Mouse (Mus musculus): ENCODE results near the gene Eif4b. TPM values are rescaled to one million over a fixed set of nuclear protein-coding genes. Genes with fewer than 3 reads are reported as not detected.

Gene Eif4b
- polyA plus RNA-seq (2015; fragmentation: Nextera tagmentation; extraction: Ambion mirVana), result 30.9 and 32.2 TPM in 2 replicates

DNA sequence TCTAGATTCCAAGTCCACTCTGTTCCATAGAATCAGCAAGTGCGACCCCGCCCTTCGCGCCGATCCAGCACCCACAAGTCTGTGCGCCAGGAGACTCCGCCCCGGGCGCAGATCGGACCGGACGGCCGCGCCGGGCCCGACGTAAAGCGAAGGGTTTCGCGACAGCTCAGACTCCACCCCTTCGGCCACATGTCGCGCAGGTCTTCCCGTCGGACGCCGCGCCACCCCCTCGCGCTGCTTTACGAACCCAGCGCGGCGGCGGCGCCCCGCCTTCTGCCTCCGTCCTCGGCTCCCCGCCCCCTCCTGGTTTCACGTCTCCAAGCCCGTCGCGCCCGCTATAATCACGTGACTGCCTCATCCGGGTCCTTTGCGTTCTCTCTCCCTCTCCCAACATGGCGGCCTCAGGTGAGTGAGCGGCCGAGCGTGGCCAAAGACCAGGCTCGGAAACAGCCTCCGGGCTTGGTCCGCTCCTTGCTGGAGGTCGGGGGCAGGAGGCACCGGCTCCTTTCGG, at the start of gene Eif4b:
Gene Eif4b (plus strand): TSS at position 215 of the 511 bp plus-strand sequence.
- Histone ChIP-seq H3K4me2 (ENCODE audit: low read depth, low read length) (peak within 1 kb of the TSS; percentile 89), H3K4me3 (ENCODE audit: low read depth, low read length) (peak within 1 kb of the TSS; percentile 98), H3K36me3 (replicated peaks; ENCODE audit: insufficient read depth, low read length) (no peaks in the 10 kb centered on the region; the same call in 1 of the 2 replicates), H3K9ac (replicated peaks) (peak within 1 kb of the TSS; percentile 96), H3K4me1 (ENCODE audit: insufficient read depth) (peaks cover 17% of the 10 kb centered on the region), H3K27me3 (ENCODE audit: insufficient read depth, low read length) (no peaks in the 10 kb centered on the region), H3K27ac (ENCODE audit: low read depth) (peak within 1 kb of the TSS; percentile 98), H3K9me3 (ENCODE audit: low read length) (no peaks in the 10 kb centered on the region)
- WGBS (ENCODE audit: insufficient replicate concordance), result under 1% methylated on average over 57 of the region's 58 CpGs
- peak; percentile 37 for TF ChIP-seq CTCF (IDR thresholded peaks at IDR 0.05; ENCODE audit: low read depth)
- no peak for TF ChIP-seq EP300 (IDR thresholded peaks at IDR 0.05; ENCODE audit: low read depth)
- ATAC-seq, result peak; percentile 94
- DNase-seq, result peak; percentile 100

DNA sequence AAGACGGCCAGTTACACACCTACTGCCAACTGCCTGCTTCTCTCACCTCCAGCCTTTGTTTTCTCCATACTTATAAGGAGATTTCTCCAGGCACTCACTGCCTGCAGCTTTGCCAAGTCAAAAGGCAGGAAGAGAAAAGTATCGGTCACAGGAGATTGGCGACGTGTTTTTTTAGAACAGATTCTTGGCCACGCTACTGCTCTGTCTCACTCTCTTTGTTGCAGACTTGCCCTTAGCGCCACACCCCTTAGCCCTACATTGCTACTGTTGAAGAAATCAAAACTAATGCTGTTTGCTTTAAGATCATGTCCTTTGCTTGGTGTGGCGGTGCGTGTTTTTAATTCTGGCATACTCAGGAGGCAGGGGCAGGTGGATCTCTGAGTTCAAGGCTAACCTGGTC, 49.7 kb upstream of the Eif4b start:
- 76% methylated on average over 8 of the region's 8 CpGs for WGBS (ENCODE audit: insufficient replicate concordance)
- H3K36me3 ChIP-seq (replicated peaks; ENCODE audit: insufficient read depth, low read length), result no peaks in the 10 kb centered on the region
- TF ChIP-seq EP300 (IDR thresholded peaks at IDR 0.05; ENCODE audit: low read depth) (no peak), CTCF (IDR thresholded peaks at IDR 0.05; ENCODE audit: low read depth) (no peak)
- no peak overlapping the region for H3K27ac ChIP-seq (ENCODE audit: low read depth)
- no peaks in the 10 kb centered on the region for H3K9me3 ChIP-seq (ENCODE audit: low read length)
- peaks cover 10% of the 10 kb centered on the region; the same call in 1 of the 2 replicates for H3K27me3 ChIP-seq (ENCODE audit: insufficient read depth, low read length)
- H3K4me2 ChIP-seq (ENCODE audit: low read depth, low read length), result no peak overlapping the region
- H3K9ac ChIP-seq (replicated peaks), result no peak overlapping the region
- H3K4me1 ChIP-seq (ENCODE audit: insufficient read depth), result peaks cover 18% of the 10 kb centered on the region
- DNase-seq (no peak), ATAC-seq (no peak)
- no peak overlapping the region for H3K4me3 ChIP-seq (ENCODE audit: low read depth, low read length)

DNA sequence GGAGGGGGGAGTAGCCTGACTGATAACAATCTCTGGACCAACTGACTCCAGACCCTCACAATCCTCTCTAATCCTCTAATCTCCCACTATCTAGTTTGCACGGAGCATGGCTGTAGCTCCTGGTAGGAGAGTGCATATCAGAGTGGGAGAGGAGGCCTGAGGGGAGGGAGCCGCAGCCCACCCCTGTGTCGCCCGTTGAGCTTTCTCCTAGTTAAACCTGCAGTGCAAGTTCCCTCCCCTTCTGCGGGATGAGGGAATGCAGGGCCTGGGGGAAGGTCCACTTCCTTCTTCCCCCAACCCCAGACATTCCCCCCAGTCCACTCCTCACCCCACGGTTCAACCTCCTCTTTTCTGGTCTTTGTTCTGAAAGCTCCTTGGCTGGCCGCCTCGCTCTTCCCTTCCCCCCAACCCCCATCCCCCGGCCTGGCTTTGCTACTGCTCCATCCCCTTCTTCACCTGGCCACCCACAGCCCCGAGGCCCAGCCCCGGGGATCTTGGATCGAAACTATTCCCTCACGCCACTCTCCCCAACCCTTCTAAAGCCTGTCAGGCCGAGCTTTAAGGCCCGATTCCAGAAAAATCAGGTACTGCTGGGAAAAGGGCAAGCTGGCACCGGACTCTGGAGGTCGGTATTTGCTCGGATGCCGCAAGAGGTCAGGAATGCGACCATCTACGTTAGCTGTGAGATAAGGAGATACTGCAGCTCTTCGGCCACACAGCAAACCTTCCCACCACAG, 48.3 kb upstream of the Eif4b start:
- WGBS (ENCODE audit: insufficient replicate concordance), result 10% methylated on average over 22 of the region's 22 CpGs
- Histone ChIP-seq H3K4me2 (ENCODE audit: low read depth, low read length) (peak overlapping the region; percentile 65), H3K4me1 (ENCODE audit: insufficient read depth) (peaks cover 18% of the 10 kb centered on the region), H3K4me3 (ENCODE audit: low read depth, low read length) (peak overlapping the region; percentile 28; the same call in 1 of the 2 replicates), H3K27me3 (ENCODE audit: insufficient read depth, low read length) (peaks cover 10% of the 10 kb centered on the region; the same call in 1 of the 2 replicates), H3K9ac (replicated peaks) (peak overlapping the region; percentile 49), H3K36me3 (replicated peaks; ENCODE audit: insufficient read depth, low read length) (no peaks in the 10 kb centered on the region), H3K27ac (ENCODE audit: low read depth) (peak overlapping the region; percentile 77), H3K9me3 (ENCODE audit: low read length) (no peaks in the 10 kb centered on the region)
- peak; percentile 45 for DNase-seq
- peak; percentile 11; the same call in 1 of the 2 replicates for ATAC-seq
- TF ChIP-seq CTCF (IDR thresholded peaks at IDR 0.05; ENCODE audit: low read depth) (no peak), EP300 (IDR thresholded peaks at IDR 0.05; ENCODE audit: low read depth) (no peak)

DNA sequence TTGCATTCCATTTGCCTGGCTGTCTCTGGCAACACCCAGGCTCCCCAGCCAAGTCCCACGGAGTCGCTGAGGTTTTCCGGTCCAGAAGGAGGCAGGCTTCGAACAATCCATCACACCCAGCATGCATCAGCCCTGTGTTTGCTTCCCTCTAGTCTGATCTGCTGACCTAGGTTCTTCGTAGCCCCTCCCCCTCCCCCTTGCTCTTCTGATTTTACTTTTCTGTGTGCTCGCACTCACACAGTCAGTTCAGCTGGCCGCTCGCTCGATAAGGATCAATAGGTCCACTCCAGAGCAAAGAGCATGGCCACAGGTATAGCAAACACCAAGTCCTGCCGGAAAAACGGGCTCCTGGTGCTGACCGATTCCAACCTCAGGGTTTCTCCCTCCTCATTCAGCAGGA, 47.1 kb upstream of the Eif4b start:
- Histone ChIP-seq H3K9me3 (ENCODE audit: low read length) (no peaks in the 10 kb centered on the region), H3K9ac (replicated peaks) (no peak overlapping the region; the same call in 1 of the 2 replicates), H3K4me3 (ENCODE audit: low read depth, low read length) (no peak overlapping the region), H3K27ac (ENCODE audit: low read depth) (peak overlapping the region; percentile 92), H3K4me1 (ENCODE audit: insufficient read depth) (peaks cover 18% of the 10 kb centered on the region), H3K36me3 (replicated peaks; ENCODE audit: insufficient read depth, low read length) (no peaks in the 10 kb centered on the region), H3K4me2 (ENCODE audit: low read depth, low read length) (peak overlapping the region; percentile 65), H3K27me3 (ENCODE audit: insufficient read depth, low read length) (peaks cover 10% of the 10 kb centered on the region; the same call in 1 of the 2 replicates)
- ATAC-seq (peak; percentile 90), DNase-seq (peak; percentile 83)
- WGBS (ENCODE audit: insufficient replicate concordance), result 12% methylated on average over 12 of the region's 12 CpGs
- TF ChIP-seq CTCF (IDR thresholded peaks at IDR 0.05; ENCODE audit: low read depth) (no peak), EP300 (IDR thresholded peaks at IDR 0.05; ENCODE audit: low read depth) (peak; percentile 22; the same call in 1 of the 2 replicates)

DNA sequence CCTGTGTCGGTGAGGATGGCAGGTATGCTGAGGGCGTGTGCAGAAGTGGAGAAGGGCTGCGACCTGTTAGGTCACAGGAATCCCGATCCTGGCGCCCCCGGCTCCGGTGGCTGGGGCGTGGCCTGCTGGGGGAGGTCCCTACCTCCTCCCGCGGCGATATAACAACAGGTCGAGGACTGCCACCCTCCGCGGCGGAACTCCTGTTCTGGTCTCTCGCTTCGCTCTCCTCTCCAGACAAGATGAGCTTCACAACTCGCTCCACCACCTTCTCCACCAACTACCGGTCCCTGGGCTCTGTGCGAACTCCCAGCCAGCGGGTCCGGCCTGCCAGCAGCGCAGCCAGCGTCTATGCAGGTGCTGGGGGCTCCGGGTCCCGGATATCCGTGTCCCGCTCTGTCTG, 45.5 kb upstream of the Eif4b start, which contains the start of gene Krt18:
Gene Krt18 (plus strand): TSS at position 141 of the 400 bp plus-strand sequence.
- no peaks in the 10 kb centered on the region for H3K9me3 ChIP-seq (ENCODE audit: low read length)
- H3K4me2 ChIP-seq (ENCODE audit: low read depth, low read length), result peak within 1 kb of the TSS; percentile 65
- TF ChIP-seq CTCF (IDR thresholded peaks at IDR 0.05; ENCODE audit: low read depth), result no peak
- no peak for TF ChIP-seq EP300 (IDR thresholded peaks at IDR 0.05; ENCODE audit: low read depth)
- H3K27me3 ChIP-seq (ENCODE audit: insufficient read depth, low read length), result peaks cover 10% of the 10 kb centered on the region; the same call in 1 of the 2 replicates
- peak within 1 kb of the TSS; percentile 92 for H3K27ac ChIP-seq (ENCODE audit: low read depth)
- ATAC-seq, result peak; percentile 46
- under 1% methylated on average over 28 of the region's 28 CpGs for WGBS (ENCODE audit: insufficient replicate concordance)
- DNase-seq, result peak; percentile 74
- peaks cover 18% of the 10 kb centered on the region for H3K4me1 ChIP-seq (ENCODE audit: insufficient read depth)
- H3K9ac ChIP-seq (replicated peaks), result peak within 1 kb of the TSS; percentile 77
- peaks cover 5% of the 10 kb centered on the region; the same call in 1 of the 2 replicates for H3K36me3 ChIP-seq (replicated peaks; ENCODE audit: insufficient read depth, low read length)
- peak within 1 kb of the TSS; percentile 55 for H3K4me3 ChIP-seq (ENCODE audit: low read depth, low read length)

Measured in liver, postnatal 0 days (tissue).